Mouse (Mus musculus) hindbrain, embryonic 11.5 days (tissue): ENCODE measurements around the gene Gbf1. TPM values are rescaled to one million over a fixed set of nuclear protein-coding genes. Genes with fewer than 3 reads are reported as not detected.

Source experiments
- ATAC-seq: fragments of 200-750 bp; cut with Nextera tagmentation; 2 replicates; pipeline ENCODE4 v1.8.0; 2017; ENCODE audit warnings: mild to moderate bottlenecking, moderate TSS enrichment, moderate library complexity; ENCODE audit not compliant: low FRiP score
- DNase-seq: peaks from one replicate; pipeline ENCODE4 v3.0.0-alpha.2; 2015; ENCODE audit warnings: low spot score
- H3K27ac ChIP-seq: fragments of 300-500 bp; sonication (generic); 2 replicates; pipeline ENCODE4 v1.5.1; 2014; ENCODE audit warnings: mild to moderate bottlenecking, low read depth, low read length
- H3K27me3 ChIP-seq: fragments of 300-500 bp; sonication (generic); 2 replicates; pipeline ENCODE4 v1.6.1; 2014; ENCODE audit warnings: mild to moderate bottlenecking, low read length, moderate library complexity, mixed read lengths; ENCODE audit not compliant: control insufficient read depth, insufficient read depth
- H3K36me3 ChIP-seq: fragments of 300-500 bp; sonication (generic); 2 replicates; pipeline ENCODE4 v1.6.1; 2014; ENCODE audit warnings: mild to moderate bottlenecking, low read length, moderate library complexity, mixed read lengths; ENCODE audit not compliant: control insufficient read depth, insufficient read depth
- H3K4me1 ChIP-seq: fragments of 300-500 bp; sonication (generic); replicated peaks from 2 replicates; pipeline ENCODE4 v1.6.1; 2014; ENCODE audit warnings: low read length, mixed read lengths; ENCODE audit not compliant: control insufficient read depth, insufficient read depth
- H3K4me2 ChIP-seq: fragments of 300-500 bp; sonication (generic); replicated peaks from 2 replicates; pipeline ENCODE4 v1.6.1; 2014; ENCODE audit warnings: mild to moderate bottlenecking, low read depth, low read length
- H3K4me3 ChIP-seq: fragments of 300-500 bp; sonication (generic); 2 replicates; pipeline ENCODE4 v1.5.1; 2014; ENCODE audit warnings: low read depth, low read length
- H3K9ac ChIP-seq: fragments of 300-500 bp; sonication (generic); 2 replicates; pipeline ENCODE4 v1.6.1; 2014; ENCODE audit warnings: low read depth, low read length
- H3K9me3 ChIP-seq: fragments of 300-500 bp; sonication (generic); 2 replicates; pipeline ENCODE4 v1.6.1; 2016; ENCODE audit warnings: low read length; ENCODE audit not compliant: control insufficient read depth
- WGBS: fragments of 180-500 bp; shearing (Covaris S2); extraction: QIAGEN DNeasy Blood & Tissue Kit; methylation state at CpG from one replicate; pipeline ENCODE4 v1.1.7; 2014; 5-methylcytosine and 5-hydroxymethylcytosine counted together
- polyA plus RNA-seq: library from polyadenylated mRNA; unstranded; fragments of >200 nt; fragmentation: Nextera tagmentation; extraction: Ambion mirVana; gene quantifications from 2 replicates; pipeline ENCODE4 v1.2.1, GENCODE M21; 2014

Gbf1 gene
- polyA plus RNA-seq, 1 experiment from 2014 or later = 63.0 TPM

- Histone ChIP-seq H3K27me3 (no peaks in the 10 kb centered on the region), H3K27ac (no peak overlapping the region), H3K4me2 (no peak overlapping the region), H3K36me3 (peaks cover 5% of the 10 kb centered on the region), H3K9me3 (no peaks in the 10 kb centered on the region), H3K9ac (no peak overlapping the region), H3K4me1 (no peaks in the 10 kb centered on the region), H3K4me3 (no peak overlapping the region)
- ATAC-seq = no peak
- WGBS = 93% methylated on average over 6 of the region's 6 CpGs
- no peak for DNase-seq
Measured at GRCm38 (mm10) chr19:46286047-46286446, 133.7 kb downstream of the Gbf1 start.

GRCm38 (mm10) chr19:46286926-46287325 lies 134.6 kb downstream of the Gbf1 start:
- Histone ChIP-seq H3K9me3 (no peaks in the 10 kb centered on the region), H3K36me3 (peaks cover 5% of the 10 kb centered on the region; the same call in 1 of the 2 replicates), H3K9ac (no peak overlapping the region), H3K27ac (no peak overlapping the region), H3K4me1 (no peaks in the 10 kb centered on the region), H3K4me2 (no peak overlapping the region), H3K27me3 (no peaks in the 10 kb centered on the region), H3K4me3 (no peak overlapping the region)
- no peak for DNase-seq
- WGBS = 94% methylated on average over 3 of the region's 3 CpGs
- ATAC-seq = no peak

GRCm38 (mm10) chr19:46287566-46287965 lies 135.3 kb downstream of the Gbf1 start:
- ATAC-seq (no peak), DNase-seq (no peak)
- WGBS = 87% methylated on average over 3 of the region's 3 CpGs
- H3K9me3 ChIP-seq = no peaks in the 10 kb centered on the region
- no peak overlapping the region for H3K9ac ChIP-seq
- no peaks in the 10 kb centered on the region for H3K4me1 ChIP-seq
- H3K4me3 ChIP-seq = no peak overlapping the region
- no peak overlapping the region for H3K27ac ChIP-seq
- no peak overlapping the region for H3K4me2 ChIP-seq
- H3K36me3 ChIP-seq = peaks cover 5% of the 10 kb centered on the region; the same call in 1 of the 2 replicates
- H3K27me3 ChIP-seq = no peaks in the 10 kb centered on the region

- H3K4me1 ChIP-seq = no peaks in the 10 kb centered on the region
- H3K27ac ChIP-seq = no peak overlapping the region
- H3K36me3 ChIP-seq = peaks cover 5% of the 10 kb centered on the region; the same call in 1 of the 2 replicates
- H3K9ac ChIP-seq = no peak overlapping the region
- H3K9me3 ChIP-seq = no peaks in the 10 kb centered on the region
- no peak overlapping the region for H3K4me3 ChIP-seq
- ATAC-seq = no peak
- 73% methylated on average over 12 of the region's 12 CpGs for WGBS
- DNase-seq = no peak
- H3K4me2 ChIP-seq = no peak overlapping the region
- no peaks in the 10 kb centered on the region for H3K27me3 ChIP-seq
Measured at GRCm38 (mm10) chr19:46290535-46291105, 138.3 kb downstream of the Gbf1 start.

- WGBS = 72% methylated on average over 4 of the region's 4 CpGs
- Histone ChIP-seq H3K4me1 (no peaks in the 10 kb centered on the region), H3K36me3 (no peaks in the 10 kb centered on the region), H3K4me3 (no peak overlapping the region), H3K9ac (no peak overlapping the region), H3K4me2 (no peak overlapping the region), H3K27ac (no peak overlapping the region), H3K27me3 (no peaks in the 10 kb centered on the region), H3K9me3 (no peaks in the 10 kb centered on the region)
- no peak for DNase-seq
- ATAC-seq = no peak
Measured at GRCm38 (mm10) chr19:46296938-46297337, 144.6 kb downstream of the Gbf1 start.

- no peak for ATAC-seq
- H3K9me3 ChIP-seq = no peaks in the 10 kb centered on the region
- no peak for DNase-seq
- H3K36me3 ChIP-seq = no peaks in the 10 kb centered on the region
- H3K9ac ChIP-seq = no peak overlapping the region
- H3K27me3 ChIP-seq = no peaks in the 10 kb centered on the region
- WGBS = 36% methylated on average over 8 of the region's 8 CpGs
- H3K4me3 ChIP-seq = no peak overlapping the region
- 0 out of 2 replicates have a peak, but pooled peaks cover 2% of the 10 kb centered on the region for H3K4me1 ChIP-seq
- no peak overlapping the region for H3K27ac ChIP-seq
- no peak overlapping the region for H3K4me2 ChIP-seq
Measured at GRCm38 (mm10) chr19:46300294-46301045, 148.2 kb downstream of the Gbf1 start.

- peaks cover 5% of the 10 kb centered on the region; the same call in 1 of the 2 replicates for H3K27me3 ChIP-seq
- no peak for ATAC-seq
- no peak overlapping the region for H3K4me2 ChIP-seq
- no peak overlapping the region for H3K27ac ChIP-seq
- DNase-seq = no peak
- H3K4me3 ChIP-seq = no peak overlapping the region
- 93% methylated on average over 4 of the region's 4 CpGs for WGBS
- H3K4me1 ChIP-seq = 0 out of 2 replicates have a peak, but pooled peaks cover 2% of the 10 kb centered on the region
- H3K36me3 ChIP-seq = no peaks in the 10 kb centered on the region
- no peak overlapping the region for H3K9ac ChIP-seq
- H3K9me3 ChIP-seq = no peaks in the 10 kb centered on the region
Measured at GRCm38 (mm10) chr19:46302551-46302950, 150.2 kb downstream of the Gbf1 start.

GRCm38 (mm10) chr19:46303251-46304215 lies 151.2 kb downstream of the Gbf1 start:
- WGBS = 58% methylated on average over 18 of the region's 18 CpGs

More at GRCm38 (mm10) chr19:46303251-46304215, 151.2 kb downstream of the Gbf1 start:
- ATAC-seq (no peak), DNase-seq (no peak)
- no peak overlapping the region for H3K27ac ChIP-seq
- H3K4me1 ChIP-seq = 0 out of 2 replicates have a peak, but pooled peaks cover 2% of the 10 kb centered on the region
- H3K9ac ChIP-seq = no peak overlapping the region; the same call in 1 of the 2 replicates
- H3K4me2 ChIP-seq = peak overlapping the region; percentile 74
- H3K27me3 ChIP-seq = peaks cover 13% of the 10 kb centered on the region
- H3K36me3 ChIP-seq = no peaks in the 10 kb centered on the region
- no peaks in the 10 kb centered on the region for H3K9me3 ChIP-seq
- peak overlapping the region; percentile 44; the same call in 1 of the 2 replicates for H3K4me3 ChIP-seq
